ENCODE assay signal across 19 mouse cellular contexts in the genomic region with DNA sequence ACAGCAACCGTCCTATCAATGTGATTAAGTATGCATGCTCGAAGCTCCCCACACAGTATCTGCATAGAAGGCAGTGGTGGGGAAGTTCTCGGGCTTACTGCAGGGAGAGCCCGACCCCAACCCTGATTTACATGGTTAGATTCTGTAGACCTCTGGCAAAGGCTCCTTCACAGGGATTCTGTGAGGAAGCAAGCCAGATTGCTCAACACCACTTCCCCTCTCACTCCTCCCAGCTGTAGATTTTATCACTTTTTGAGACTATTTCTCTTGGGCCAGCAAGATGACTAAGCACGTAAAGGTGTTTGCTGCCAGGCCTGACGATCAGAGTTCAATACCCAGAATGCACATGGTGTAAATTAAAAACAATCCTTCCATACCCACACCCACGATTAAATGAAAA. TPM values are rescaled to one million over a fixed set of nuclear protein-coding genes. Genes with fewer than 3 reads are reported as not detected.
DNase-seq lines count a peak whose midpoint lies in the region; ATAC-seq lines count a peak whose summit lies in the region.
"Had no signal": no experiment of that assay in that cellular context is flagged by ENCODE, and none has a peak within 500 bp of the region (broad histone marks: within the 10 kb centered on the region; RNA-seq: fewer than 3 reads in every experiment).

No protein-coding gene starts in this region.

- 0 out of 2 replicates have a peak, but pooled peaks have one; percentile 27 for ATAC-seq in monocyte, adult 5-6 weeks (replicated peaks; ENCODE audit: insufficient number of reproducible peaks, low FRiP score, low TSS enrichment, poor library complexity, severe bottlenecking)
- ATAC-seq: forebrain, embryonic 13.5 days; forebrain, postnatal 0 days; intestine, embryonic 16.5 days had no signal

- DNase-seq in 416B (ENCODE audit: low read depth) (peak; percentile 81), NIH3T3 (ENCODE audit: low read depth) (peak; percentile 61)
- peak; percentile 34 for DNase-seq in gonadal fat pad, adult 2 months (ENCODE audit: low read depth)
- no peak for DNase-seq in natural killer cell, adult 2 months (ENCODE audit: low spot score in 2 of 2)
- DNase-seq in cerebellum, postnatal 4 days (ENCODE audit: low spot score in 2 of 2) = no peak
- no peak for DNase-seq in left cerebral cortex, adult 9 months (ENCODE audit: low spot score in 2 of 2)
- DNase-seq: adrenal gland, adult 8-10 months; B cell, adult 2 months; cerebellum, adult 11-12 months; cerebellum, adult 9-10 months; forebrain, postnatal 0 days; gastrocnemius, postnatal 14 days; heart, adult 11 months; heart, postnatal 36 days had no signal

RNA-seq across cellular contexts. Expression of gene Mybphl, which starts 18.9 kb away (rescaled TPM):
- 0.15 TPM in 1 of 2 replicates, not detected in the other for polyA plus RNA-seq in gonadal fat pad, adult 2 months (2012; rRNA removed)
- total RNA-seq in monocyte, adult 5-6 weeks (2017) = not detected in 3 replicates
- total RNA-seq: adrenal gland, adult 8-10 months; forebrain, postnatal 0 days; gastrocnemius, adult 18-20 months had no signal
- polyA plus RNA-seq: forebrain, embryonic 13.5 days; forebrain, postnatal 0 days; hindbrain, embryonic 11.5 days; intestine, embryonic 16.5 days had no signal

RNA-seq across cellular contexts. Expression of gene Psrc1, which starts 37.8 kb away (rescaled TPM):
- polyA plus RNA-seq in gonadal fat pad, adult 2 months (2012; rRNA removed) = 1.2 and 1.5 TPM in 2 replicates
- 0.68 to 1.4 TPM (median 0.86 TPM) in 3 replicates for total RNA-seq in monocyte, adult 5-6 weeks (2017)
- total RNA-seq: gastrocnemius, adult 18-20 months had no signal

Comparison
In these comparisons a context has a peak if more than half of its experiments do, and no peak if none do; other contexts are left out.
1. DNase-seq: peak in 416B (single experiment), NIH3T3 (single experiment) and gonadal fat pad, adult 2 months (single experiment); none in natural killer cell, adult 2 months (0 of 2), cerebellum, postnatal 4 days (0 of 2) and left cerebral cortex, adult 9 months (0 of 2).